Mouse (Mus musculus) layer of hippocampus, adult 9-10 months (tissue): ENCODE data around the gene Fcgr2b.
A peak's percentile ranks its signal among the peaks of the same experiment; 100 is the strongest.
"Not testable (repeated sequence)": the region's sequence is repeated elsewhere in the genome, so short reads cannot be mapped to it uniquely, and the experiment has no call there.

ENCODE experiments used
- DNase-seq: peaks from one replicate; pipeline ENCODE4 v3.0.0; 2022; ENCODE audit warnings: low spot score

Fcgr2b gene

DNA sequence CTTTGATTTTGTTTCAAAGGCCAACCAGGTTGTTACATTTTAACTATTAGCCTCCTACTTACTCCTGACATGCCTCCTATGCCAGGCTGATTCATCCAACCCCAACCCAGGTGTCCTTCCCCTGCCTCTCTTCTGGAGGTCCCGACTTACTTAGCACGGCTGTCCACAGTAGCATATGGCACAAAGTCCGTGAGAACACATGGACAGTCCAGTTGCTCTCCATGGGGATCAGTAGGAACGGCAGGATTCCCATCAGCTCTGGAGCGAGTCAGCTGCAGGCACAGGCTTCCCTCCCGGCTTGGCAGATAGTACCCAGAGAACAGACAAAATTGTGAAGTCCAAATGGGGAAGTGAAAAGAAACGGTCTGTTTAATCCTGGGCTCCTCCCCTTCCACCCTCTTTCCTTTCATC is 591 bp downstream of the Fcgr2b start:
- no peak for DNase-seq

DNA sequence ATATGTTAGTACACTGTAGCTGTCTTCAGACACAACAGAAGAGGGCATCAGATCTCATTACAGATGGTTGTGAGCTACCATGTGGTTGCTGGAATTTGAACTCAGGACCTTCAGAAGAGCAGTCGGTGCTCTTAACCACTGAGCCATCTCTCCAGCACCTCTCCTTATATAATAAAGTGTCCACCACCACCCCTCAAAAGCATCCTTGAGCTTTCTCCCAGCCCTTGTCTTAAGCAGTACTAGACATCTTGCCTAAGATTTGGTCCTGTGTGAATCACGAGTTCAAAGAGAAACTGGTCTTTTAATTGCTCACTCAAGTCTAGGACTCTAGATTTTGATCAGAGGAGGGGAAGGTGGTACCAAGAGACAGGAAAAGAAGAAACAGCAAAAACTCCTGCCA is 997 bp downstream of the Fcgr2b start:
- DNase-seq = not testable (repeated sequence)

DNA sequence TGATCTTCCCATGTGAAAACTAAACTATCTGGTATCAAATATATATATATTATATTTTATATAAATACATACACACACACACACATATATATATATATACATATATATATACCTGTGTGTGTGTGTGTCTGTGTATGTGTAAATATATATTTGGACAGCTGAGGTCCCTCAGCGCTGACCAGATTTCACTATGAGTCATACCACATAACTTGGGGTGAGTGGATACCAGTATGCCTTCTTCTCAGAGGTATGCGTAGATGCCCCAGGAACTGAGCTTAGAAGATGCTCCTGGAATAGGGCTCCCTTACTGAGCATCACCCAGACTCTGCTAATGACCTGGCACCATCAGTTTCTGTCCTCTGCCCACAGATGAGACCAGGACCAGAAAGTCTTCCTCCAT is 1.6 kb downstream of the Fcgr2b start:
- no peak for DNase-seq

DNA sequence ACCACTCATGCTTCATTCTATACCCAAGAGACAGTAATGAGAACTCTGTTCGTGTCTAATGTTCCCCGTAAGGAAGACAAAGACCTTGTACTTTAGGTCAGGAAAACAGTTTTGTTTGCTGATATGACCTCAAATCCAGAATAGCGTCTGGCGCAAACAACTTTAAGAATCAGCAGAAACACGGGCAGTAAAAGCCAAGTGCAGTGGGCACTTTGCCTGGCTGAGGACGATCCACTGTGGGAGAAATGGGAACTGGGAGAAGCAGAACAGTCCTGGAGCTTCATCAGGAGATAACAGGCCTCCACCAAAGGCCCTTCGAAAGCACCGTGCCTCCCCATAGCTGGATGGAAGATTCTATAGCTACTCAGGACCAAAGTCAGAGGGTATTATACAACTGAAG is 2.2 kb downstream of the Fcgr2b start:
- DNase-seq = no peak

DNA sequence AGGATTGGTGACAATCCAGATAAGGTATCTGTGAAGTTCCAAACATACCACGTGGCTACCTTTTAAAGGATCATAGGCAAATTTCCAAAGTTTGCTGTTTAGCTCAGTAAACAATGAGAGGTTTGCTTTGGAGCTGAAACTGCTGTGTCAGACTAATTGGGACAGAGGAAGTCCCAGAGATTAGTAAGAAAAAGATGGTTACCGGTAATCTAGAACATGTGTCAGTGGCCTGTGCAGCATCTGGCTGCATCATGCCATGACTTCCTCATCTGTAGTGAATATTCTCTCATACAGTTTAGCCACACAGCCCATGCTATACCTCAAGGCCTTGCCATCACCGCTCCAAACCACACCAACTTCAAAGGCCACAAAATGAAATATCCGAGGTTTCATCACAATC is 3.4 kb downstream of the Fcgr2b start:
- no peak for DNase-seq

DNA sequence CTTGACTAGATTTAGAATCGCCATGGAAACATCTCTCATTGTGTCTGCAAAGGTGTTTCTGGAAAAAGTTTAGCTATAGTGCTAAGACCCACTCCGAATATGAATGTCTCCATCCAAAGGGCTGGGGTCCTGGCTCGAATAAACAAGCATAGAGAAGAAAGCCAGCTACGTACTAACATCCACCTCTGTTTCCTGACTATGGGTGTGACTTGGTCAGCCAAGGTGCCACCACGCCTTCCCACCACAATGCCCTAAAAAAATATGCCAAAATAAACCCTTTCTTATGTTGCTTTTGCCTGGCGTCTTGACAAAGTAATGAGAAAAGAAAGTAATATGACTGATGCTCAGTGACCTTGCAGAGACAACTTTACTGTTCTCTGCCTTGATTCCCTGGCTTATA is 3.9 kb downstream of the Fcgr2b start:
- no peak for DNase-seq

DNA sequence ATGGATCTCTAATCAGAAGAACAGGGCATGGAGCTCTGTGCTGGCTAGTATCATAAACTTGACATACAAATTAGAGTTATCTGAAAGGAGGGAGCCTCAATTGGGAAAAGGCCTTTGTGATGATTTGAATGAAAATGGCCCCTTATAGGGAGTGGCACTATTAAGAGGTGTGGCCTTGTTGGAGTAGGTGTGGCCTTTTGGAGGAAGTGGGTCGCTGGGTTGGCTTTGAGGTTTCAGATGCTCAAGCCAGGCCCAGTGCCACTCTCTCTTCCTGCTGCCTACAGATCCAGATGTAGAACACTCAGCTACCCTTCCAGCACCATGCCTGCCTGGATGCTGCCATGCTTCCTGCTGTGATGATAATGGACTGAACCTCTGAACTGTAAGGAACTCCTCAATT is 7.8 kb downstream of the Fcgr2b start:
- DNase-seq = no peak

DNA sequence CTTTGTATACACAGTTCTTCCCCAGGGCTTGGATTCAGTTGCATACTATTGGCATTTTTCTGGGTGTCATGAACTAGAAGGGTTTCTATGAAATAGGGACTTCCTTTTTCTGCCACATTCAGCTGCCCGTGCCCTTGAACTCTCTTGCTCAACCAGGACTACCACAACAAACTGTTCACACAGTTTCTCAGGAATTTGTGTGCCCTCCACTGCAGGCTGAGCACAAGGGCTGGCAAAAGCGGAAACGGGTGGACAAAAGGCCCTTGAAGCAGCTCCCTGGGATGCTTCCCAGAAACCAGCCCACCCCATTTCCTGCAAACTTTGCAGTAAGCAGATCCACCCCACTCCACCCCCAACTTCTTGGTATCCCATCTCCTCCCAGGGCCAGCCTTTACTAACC is 8.8 kb downstream of the Fcgr2b start:
- no peak for DNase-seq

DNA sequence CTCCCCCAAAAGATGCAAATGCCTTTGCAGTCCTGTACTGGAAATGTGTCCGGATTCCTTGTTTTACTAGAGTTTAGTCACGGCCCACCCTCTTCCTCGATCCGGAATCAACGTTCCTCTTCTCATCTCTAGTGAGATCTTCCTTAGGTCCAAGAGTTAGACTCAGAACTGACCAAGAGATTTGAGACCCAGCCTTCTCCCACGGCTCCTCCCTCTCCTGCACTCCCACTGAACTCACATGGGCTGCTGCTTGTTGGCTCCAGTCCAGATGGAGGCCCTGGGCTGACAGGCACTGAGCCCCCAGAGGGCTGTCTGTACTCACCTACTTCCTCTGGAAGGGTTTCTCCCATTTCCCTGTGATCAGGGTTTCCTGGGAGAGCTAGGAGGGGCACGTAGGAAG is 13.3 kb downstream of the Fcgr2b start:
- no peak for DNase-seq

DNA sequence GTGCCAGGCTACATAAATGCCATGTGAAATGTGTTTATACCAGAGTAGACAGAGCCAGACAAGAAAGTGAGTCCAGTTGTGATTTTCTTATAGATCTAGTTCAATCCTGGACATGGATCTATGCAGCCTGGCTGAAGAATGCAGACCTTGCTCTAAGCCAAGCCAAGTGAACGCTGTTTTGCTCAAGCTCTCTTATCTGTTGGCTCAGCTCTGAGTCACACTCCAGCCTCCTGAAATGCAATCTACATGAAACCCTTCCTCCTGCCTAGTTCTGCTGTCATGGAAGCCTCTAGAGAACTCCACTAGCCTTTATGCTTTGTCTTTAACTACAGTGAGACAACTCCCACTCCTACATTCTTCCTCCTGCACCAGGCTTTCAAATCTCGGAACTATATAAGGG is 14.0 kb downstream of the Fcgr2b start:
- DNase-seq = no peak

DNA sequence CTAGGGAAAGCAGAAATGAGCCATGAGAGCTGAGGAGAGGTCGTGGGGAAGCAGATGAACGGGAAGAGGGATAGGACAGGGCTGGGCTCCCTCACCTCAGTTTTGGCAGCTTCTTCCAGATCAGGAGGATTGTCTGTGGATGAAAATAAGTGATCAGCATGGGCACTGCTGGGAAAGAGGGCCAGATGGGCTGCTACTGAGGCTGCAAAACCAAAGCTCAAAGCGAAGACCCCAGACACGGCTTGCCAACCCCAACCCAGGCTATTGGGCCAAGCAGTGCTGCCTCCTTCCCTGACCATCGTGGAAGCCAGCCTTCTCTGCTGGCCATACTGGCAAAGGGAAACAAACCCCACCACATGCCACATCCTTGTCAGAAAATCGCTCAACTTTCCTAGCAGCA is 15.2 kb downstream of the Fcgr2b start:
- no peak for DNase-seq

DNA sequence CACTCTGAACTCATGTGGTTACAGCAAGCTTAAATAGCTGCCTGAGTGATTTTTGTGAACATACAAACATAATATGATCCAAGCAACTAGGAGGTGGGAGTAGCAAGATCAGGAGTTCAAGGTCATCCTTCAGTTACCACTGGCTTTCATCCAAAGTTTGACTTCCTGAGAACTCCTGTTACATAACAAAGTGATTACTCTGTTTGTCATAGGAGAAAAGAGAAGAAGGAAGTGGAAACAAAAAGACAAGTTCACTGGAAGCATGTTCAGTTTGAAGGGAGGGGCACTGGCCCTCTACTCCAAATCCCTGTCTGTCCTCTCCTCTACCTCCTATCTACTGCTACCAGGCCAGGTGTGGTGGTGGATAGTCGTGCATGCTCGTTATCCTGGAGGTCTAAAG is 16.6 kb downstream of the Fcgr2b start:
- DNase-seq = no peak

DNA sequence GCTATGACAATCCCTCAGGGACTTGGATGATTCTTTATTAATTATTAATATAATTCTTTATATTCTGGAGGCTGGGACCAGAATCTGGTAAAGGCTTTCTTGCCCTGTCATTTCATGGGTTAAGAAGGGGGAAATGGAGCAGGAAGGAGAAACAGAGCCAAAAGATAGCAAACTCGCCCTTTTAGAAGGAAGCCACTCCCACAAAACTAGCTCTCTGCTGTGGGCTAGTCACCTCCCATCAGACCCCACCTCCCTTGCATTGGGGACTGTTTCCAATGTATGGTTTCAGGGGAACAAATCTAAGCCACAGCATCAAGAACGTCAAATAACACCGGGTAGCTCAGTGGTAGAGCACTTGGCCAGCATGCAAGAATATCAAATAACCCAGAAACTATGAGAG is 18.1 kb downstream of the Fcgr2b start:
- DNase-seq = no peak

DNA sequence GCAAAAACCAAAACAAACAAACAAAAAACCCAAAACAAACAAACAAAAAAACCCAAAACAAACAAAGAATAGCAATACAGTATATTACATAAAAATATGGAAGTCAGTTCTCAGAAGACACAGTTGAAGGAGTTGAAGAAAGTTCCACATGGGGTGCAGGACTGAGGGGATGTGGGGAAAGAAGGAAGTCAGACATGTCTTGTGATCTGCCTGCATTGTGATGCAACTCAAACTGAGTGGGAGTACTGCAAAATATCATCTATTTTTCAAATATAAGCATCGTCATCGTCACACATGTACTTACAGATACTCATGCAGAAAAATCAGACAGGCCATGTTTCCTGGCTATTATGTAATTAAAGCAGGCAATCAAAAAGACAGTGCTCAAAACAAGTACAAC is 23.2 kb downstream of the Fcgr2b start:
- no peak for DNase-seq

DNA sequence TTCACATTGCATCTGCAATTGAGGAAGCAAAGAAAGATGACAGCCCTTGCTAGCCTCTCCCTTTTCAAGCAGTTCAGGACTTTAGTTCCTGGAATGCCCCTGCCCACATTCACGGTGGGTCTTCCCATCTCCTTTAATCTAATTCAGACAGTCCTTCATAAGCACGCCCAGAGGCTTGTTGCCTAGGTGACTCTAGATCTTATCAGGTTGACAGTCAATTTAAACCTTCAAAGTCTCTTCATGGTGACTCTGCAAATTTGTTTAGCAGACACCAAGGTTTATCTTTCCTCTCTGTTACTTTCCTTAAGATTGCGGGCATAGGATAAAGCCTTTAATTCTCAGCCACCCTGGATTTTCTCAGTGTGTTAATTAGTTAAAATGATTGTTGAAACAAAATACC is 25.6 kb downstream of the Fcgr2b start:
- no peak for DNase-seq

DNA sequence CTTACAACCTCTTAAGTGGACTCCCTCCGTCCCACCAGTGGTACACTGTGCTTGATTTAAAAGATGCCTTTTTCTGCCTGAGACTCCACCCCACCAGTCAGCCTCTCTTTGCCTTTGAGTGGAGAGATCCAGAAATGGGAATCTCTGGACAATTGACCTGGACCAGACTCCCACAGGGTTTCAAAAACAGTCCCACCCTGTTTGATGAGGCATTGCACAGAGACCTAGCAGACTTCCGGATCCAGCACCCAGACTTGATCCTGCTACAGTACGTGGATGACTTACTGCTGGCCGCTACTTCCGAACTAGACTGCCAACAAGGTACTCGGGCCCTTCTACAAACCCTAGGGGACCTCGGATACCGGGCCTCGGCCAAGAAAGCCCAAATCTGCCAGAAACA is 31.4 kb downstream of the Fcgr2b start:
- not testable (repeated sequence) for DNase-seq

DNA sequence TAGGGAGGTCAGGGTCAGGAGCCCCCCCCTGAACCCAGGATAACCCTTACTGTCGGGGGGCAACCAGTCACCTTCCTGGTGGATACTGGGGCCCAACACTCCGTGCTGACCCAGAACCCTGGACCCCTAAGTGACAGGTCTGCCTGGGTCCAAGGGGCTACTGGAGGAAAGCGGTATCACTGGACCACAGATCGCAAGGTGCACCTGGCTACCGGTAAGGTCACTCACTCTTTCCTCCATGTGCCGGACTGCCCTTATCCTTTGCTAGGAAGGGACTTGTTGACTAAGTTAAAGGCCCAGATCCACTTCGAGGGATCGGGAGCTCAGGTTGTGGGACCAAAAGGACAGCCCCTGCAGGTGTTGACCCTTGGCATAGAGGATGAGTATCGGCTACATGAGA is 32.2 kb downstream of the Fcgr2b start:
- DNase-seq = not testable (repeated sequence)

DNA sequence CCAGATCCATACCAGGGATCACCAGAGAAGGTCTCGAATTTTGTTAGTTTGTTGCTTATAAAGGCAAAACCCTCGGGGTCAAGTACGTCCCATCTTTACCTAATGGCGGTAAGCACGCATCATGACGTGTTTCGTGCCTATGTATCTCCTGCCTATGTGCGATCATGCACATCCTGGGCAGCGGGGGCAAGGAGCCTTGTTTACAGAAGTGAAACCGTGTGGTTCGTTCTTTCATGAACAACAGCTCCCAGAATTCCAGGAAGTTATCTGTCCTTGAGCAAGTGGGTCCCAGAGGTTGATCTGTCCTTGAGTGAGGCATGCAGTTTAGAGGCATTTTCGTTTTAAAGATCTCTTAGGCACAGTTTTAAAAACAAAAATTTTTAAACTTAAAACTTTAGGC is 37.1 kb downstream of the Fcgr2b start:
- DNase-seq = peak; percentile 11

DNA sequence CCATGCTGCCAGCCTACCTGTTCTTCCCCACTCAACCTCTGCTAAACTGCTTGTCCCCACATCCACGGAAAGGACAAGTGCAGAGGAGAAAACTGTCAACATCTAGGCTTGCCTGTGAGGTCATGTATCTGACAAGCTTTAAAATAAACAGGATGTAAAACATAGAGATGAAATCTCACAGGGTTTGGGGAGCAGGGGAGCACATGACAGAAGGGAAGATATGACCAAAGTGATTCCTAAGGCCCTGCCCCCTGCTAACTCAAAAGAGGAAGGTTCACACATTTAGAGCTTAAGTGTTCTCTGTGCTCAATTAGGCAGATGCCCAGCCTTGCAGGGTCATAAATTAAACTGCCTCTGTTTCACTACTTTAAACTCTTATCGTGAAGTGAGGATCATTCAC is 42.0 kb downstream of the Fcgr2b start:
- DNase-seq = no peak

DNA sequence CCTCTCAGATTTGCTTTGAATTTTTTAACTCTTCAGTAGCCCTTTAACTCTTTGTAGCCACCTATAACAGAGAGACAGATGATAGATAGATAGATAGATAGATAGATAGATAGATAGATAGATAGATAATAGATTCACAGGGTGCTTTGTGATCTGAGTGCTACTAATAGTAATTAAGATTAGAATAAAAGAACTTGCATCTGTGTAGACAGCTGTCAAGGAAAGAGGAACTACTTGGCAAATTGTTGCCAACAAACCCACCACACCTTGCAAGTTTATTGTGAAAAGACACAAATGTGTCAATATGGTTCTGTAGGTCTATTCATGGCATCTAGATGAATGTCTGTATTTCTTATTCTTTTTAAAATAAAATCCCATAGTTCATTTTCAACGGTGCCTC is 42.4 kb downstream of the Fcgr2b start:
- no peak for DNase-seq

DNA sequence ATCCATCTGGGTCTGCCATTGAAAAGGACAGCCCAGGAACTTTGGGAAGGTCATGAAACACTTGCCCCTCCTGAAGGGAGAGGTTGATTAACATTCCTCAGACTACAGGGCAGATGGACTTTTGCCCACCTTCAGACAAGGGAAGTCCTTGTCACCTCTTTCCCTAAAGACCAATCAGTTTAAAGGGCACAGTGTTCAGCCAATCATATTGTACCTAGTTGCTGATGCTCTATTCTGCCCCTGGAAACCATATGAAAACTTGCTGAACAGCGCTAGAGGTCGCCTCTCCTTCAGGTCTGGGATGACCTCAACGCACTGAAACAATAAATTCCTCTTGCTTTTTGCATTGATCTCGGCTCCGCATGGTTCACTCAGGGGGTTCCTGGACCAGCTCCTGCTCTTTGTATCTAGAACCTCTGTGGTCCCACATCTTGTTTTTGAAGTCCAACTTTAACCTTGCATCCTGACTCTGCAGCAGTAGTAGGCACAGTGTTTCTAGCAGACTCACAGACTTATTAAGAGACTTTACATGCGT is 42.9 kb downstream of the Fcgr2b start:
- no peak for DNase-seq

DNA sequence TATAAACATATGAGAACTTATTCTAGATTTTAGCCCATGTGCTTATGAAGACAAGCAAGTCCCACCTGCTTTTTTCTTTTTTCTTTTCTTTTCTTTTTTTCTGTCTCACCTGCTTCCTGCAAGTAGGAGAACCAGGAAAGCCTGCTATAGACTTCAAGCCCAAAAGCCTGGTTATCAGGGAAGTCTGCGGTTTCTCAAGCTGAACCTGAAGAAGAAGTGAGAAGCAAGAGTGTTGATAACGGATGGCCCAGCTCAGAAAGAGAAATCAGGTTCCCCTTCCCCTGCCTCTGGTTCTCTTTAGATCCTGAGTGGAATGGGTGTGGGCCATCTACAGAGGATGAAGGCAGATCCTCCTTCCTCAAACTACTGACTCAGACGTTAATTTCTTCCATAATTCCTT is 44.3 kb downstream of the Fcgr2b start:
- DNase-seq = no peak

DNA sequence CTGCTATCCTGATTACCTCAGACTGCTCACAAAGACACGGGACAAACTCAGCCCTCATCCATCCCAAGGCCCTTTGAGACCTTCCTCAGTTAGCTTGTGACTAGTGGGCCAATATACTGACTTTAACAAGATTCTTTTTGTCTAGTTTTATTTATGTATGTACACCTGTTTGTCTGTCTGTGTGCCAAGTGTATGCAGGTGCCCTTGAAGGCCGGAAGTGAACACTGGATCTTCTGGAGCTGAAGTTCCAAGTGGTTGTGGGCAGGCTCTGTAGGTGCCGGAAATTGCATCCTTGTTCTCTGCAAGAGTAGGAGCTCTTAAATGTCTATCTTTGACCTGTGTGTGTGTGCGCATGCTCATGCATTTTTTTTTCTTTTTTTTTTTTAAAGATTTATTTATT is 47.1 kb downstream of the Fcgr2b start:
- no peak for DNase-seq

DNA sequence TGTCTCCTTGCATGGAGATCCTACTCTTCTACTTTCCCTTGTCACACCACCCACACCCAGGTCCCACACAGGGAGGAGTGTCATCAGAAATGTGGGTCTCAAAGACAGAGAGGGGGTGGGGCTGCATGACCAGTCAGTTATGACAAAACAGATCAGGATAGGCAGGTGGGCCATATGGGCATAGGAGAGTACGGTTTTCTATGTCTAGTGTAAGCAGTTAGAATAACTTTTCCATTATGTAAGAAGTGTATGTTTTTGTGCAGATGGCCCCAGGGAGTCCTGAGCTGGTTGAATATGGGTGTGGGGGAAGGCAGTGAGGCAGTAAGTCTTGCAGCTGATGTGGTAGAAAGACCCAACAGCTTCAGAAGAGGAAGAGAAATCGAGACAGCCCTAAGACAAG is 47.9 kb downstream of the Fcgr2b start:
- DNase-seq = no peak

DNA sequence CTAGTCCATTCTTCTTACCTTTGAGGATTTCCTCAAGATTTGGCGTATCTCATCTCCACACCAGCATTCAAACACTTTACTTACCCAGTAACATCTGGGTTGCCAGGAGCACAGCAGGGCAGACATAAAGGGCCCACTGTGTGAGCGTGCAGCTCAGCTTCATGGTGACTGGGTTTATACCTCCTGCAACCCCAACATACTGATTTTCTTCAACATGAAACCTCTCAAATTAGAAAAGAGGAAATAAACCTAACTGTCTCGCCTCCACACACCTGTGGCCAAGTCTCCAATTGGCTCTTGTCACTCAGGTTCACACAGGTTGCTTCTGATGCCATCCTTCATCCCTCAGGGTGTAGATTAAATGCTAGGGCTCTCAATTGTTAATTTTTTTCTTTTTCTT is 49.0 kb downstream of the Fcgr2b start, which contains the start of gene Fcrla:
Gene Fcrla (minus strand): TSS at position 206 of the 400 bp plus-strand sequence.
- no peak for DNase-seq
